Mouse (Mus musculus) brain, adult 2 months (tissue): ENCODE results near the gene Hnrnph3.

ENCODE experiments used
- DNase-seq: peaks from one replicate; pipeline ENCODE4 v3.0.0; 2011; ENCODE audit warnings: low read depth, low spot score

The Hnrnph3 gene

DNA sequence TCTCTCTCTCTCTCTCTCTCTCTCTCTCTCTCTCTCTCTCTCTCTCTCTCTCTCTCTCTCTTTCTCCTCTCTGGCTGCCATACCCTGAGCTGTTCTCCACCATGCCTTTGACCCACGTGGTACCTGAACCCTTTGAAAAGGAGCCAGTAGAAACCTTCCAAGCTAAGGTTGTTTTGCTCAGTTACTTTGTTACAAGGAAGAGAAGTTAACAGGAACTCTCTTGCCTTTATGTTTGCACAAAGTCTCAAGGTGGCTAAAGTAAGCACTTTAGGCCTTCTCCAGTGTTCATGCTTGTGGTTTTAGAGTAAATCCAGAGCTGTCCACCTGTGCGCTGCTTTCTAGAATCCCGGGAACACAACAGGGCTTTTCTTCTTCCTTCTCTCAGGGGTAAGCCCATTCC lies 8.2 kb upstream of the Hnrnph3 start:
- DNase-seq, result no peak

DNA sequence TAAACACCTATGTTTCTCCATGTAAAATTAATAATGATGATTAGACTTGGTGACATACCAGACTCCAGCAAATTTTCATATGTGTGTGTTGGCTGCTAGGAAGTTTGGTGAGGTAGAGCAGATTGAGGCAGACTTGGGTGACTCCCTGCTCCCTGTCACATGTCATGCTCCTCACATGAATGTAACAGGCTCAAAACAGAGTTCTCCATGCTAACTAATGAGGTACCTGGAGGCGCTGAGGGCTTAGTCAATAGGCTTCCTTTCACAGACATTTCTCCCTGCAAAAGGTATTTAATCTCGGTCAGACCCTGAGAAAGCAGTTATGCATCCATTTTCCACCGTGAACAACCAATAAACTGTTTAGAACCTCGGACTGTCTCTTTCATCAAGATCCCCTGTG lies 4.4 kb upstream of the Hnrnph3 start:
- DNase-seq, result no peak

DNA sequence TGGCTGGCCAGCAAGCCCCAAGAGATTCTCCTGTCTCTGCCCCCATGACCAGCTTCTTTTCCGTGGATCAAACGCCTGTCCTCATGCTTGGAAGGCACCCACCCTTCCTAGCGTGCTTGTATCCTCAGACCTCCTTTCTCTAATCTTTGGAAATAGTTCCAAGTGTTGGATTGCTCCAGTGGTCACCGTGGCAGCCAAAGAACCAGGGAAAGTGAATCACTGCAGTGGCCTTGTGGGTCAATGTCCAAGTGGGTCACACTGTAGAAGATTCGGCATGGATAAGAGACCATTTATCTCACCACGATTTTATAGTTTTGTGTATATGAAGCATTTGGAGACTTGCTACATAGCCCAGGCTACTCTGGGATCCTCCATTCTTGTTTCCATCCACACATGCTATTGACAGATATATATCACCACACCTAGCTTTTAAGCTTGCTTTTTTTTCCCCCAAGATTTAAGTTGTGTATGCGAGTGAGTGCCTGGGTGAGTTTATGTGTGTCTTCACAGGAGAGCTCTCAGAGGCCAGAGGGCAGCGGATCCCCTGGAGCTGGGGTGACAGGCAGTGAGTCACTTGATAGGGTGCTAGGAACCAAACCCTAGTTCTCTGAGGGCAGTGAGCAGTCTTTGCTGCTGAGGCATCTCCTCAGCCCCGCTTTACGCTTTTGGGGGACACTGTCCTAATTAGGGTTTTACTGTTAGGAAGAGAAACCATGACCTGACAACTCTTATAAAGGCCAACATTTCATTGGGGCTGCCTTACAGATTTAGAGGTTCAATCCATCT lies 3.6 kb upstream of the Hnrnph3 start:
- no peak for DNase-seq

DNA sequence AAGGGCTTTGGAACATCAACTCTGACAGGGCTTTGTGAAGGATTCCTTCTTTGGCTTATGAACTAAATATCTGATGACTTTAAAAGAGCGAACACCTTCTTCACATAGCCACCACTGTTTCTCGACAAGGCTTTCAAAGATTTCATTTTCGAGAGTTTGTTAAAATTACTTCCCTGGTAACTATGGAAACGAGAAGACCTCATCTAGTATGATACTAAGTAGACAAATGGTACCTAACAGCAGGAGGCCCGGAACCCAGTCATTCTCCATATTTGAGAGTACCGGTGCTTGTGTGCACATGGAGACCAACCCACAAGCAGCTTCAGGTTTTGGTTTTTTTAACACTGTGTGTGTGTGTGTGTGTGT lies 2.8 kb upstream of the Hnrnph3 start:
- peak; percentile 59 for DNase-seq

DNA sequence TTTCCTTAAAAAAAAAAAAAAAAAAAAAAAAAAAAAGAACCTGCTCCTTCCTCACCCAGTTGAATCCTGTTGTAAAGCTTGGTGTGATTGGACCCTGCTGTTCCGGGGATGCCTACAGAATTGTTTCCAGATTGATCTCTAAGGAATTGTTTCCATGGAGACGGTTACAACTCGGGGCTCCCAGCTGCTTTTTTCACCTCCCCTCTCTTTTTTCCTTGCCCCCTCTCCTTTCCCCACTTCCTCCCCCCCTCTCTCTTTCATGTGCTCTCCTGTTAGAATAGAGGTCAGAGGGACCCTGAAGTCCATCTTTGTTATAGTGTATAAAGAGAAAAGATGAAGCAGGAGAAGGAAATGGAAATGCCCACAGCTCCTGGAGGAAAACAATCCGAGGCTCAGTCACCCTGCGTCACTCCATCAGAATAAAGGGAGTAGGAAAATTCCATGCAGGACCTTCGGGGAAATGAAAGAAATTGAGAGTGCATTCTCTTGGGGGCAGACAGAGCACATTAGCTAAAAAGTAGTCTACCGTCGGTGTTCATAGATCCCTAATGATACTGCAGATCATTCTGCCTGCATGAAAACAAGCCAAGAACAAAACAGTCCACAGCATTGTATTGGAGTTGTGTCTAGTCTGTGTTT lies 2.3 kb upstream of the Hnrnph3 start:
- peak; percentile 74 for DNase-seq

DNA sequence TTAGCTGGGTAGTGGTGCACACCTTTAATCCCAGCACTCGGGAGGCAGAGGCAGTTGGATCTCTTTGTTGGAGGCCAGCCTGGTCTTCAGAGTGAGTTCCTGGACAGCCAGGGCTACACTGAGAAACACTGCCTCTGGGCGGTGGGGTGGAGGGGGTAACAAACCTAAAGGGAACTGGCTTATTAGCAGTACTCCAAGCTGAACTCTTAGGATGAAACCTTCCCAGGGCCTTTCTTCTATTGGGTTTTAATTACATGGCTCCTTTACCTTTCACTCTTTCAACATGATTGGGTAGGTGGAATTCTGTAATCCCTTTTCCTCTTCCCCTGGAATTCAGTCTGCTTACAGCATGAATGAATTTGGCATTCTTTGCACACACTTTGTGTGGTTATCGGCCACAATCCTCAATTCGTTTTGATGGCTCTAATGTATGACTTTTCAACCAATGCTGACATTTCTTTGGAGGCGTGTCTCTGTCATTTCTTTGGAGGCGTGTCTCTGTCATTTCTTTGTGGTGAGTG lies 1.5 kb upstream of the Hnrnph3 start:
- no peak for DNase-seq

DNA sequence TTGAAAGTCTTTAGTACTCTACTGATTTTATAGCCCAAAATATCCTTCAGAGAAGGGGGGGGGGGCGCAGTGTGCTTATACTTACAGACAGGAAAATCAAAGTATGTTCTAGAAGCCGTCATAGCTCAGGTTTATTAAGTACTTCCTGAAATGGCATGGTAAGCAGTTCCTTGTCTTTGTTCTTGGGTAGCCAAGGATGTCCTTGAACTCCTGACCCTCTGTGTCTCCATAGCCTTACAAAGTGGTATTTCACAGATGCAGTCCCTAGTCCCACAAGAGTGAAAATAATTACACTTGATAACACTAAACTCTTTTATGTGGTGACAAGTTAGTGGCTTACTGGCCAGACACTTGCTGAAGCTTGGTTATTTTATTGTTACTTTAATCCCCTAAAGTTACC lies 999 bp upstream of the Hnrnph3 start:
- no peak for DNase-seq

DNA sequence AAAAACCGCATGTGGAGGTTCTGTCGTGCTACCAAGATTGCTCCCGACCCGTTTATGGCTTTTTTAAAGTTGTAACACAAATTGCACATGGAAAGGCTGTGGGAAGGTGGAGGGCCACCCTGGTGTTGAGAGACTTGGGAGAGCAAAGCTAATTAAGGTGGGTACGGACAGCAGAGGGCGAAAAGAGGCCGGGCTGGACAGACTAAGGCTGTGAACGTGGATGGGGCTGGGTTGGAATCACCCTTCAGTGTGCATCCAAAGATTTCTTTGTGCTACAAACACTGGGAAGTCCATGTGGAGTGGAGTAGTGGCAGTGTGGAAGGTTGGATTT lies 528 bp upstream of the Hnrnph3 start:
- peak; percentile 88 for DNase-seq

DNA sequence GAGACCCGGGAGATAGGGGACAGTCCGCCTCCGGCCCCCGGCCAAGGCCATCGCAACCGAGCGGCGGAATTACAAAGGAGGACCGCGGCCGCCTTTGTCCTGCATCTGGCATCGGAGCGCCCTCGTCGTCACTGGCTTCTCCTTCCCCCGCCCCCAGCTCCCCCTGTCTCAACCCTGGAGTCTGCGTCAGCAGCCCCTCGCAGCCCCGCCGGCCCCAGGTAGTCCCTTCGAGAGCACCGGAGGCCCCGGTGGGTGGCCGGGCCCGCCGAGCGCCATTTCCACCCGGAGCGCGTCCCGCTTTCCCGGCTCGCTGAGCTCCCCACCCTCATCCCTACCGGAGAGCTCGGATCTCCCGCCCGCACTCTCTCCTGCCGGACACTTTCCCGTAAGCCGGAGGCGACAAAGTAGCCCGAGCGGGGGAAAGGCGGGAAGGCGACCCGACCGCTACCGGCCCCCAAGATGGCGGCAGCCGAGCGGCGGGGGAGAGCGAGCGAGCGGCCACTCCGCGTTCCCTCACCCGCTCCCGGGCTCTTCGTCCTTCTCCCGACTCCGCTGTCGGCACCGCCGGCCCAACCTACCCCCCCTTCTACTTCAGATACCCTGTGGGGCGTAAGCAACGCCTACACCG lies 782 bp downstream of the Hnrnph3 start:
- peak; percentile 72 for DNase-seq

DNA sequence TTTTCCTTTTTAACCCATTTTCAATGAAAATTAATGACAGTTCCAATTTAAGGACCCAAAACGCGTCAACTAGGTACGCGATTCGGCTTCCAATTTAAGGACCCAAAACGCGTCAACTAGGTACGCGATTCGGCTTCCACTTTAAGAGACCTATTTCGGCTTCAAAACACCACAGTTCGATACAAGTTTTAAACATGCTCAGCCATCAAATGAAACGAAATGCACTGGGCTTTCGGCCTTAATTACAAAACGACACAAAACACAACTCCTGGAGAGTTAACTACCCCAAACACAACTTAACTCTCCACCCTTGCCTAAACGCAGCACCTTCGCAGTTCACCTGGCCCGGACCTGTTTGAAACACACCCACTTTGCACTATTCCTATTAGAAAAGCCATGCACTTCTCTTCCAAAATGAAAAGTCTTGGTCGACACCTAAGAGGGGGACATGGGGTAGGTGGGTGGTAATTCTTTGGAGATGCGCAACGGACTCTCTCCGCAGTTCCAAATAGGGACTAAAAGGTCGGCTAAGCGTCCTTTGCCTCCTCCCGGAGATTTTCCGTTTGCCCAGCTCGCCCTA lies 1.4 kb downstream of the Hnrnph3 start:
- no peak for DNase-seq

DNA sequence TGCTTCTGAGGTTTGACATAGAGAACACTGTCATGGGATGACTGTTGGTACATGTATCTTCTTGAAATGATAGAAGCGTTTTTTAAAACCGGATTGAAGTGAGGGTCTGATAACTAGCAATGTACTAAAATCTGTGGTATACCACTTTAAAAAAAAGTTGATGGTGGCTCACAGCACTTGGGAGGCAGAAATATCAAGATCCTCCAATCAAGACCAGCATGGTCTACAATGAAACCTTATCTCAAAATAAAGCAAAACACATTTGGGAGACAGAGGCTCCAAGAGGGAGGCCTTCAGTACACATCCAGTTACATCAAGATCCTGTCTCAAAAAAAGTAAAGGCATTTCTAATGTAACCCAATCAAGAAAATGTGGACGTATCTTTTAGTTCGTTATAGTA lies 2.3 kb downstream of the Hnrnph3 start:
- no peak for DNase-seq

DNA sequence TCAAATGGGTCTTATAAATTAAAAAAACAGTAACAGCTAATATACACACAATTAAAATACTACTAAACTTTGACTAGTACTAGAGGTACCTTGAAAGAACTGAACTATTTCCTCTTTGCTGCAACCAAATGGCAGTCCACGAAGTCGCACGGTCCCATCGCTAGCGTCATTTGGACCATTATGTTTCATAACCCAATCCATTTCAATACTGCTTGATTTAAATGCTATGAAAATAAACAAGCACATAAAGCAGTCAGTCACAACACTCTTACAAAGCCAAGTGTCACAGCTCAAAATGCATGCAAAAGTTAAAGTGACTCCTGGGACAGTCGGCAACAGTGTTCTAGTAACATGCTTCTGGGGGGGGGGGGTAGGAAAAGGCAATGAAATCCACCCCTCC lies 4.7 kb downstream of the Hnrnph3 start:
- DNase-seq, result no peak

DNA sequence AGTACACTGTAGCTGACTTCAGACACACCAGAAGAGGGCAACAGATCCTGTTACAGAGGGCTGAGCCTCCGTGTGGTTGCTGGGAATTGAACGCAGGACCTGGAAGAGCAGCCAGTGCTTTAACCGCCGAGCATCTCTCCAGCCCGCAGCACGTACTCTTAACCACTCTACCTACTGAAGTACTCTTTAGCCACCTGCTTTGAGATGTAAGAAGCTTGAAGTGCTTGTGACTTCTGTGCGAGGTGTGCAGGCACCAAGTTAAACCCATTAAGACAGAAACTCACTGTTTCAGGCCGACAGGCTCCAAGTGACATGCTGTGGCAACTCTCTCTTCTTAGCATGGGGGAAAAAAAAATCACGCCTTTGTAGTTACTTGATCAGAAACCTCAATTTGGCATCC lies 9.8 kb downstream of the Hnrnph3 start:
- DNase-seq, result no peak

DNA sequence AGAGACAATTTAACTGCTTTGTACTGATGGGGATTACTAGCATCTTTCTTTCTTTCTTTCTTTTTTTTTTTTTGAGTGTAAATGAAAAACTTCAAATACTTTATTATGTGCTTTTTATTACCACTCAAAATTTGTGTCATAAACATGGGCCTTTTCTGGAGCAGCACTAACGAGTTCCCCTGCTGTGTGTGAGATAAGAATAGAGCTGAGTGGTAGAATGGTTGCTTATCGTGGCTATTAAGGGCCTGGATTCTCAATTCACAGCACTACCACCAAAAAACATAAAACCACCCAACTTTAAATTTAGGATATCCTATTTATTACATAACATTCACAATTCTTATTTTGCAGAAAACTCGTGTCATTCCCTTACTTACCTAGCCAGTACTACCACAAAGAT lies 10.5 kb downstream of the Hnrnph3 start:
- DNase-seq, result no peak

DNA sequence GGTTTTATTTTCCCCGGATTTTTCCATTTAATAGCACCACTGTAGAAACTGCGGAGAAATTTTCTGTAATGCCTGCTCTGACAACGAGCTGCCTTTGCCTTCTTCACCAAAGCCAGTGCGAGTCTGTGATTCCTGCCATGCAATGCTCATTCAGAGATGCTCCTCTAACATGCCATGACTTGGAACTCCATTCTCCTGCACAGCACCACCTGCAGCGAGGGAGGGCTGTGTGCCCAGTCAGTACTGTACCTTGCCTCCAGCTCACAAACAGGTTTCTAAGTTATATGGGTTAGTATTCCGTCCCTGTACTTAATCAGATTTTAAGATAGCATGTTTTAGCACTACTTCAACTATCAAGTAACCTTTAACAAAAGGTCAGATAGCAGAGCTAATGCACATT lies 12.5 kb downstream of the Hnrnph3 start:
- DNase-seq, result peak; percentile 63

DNA sequence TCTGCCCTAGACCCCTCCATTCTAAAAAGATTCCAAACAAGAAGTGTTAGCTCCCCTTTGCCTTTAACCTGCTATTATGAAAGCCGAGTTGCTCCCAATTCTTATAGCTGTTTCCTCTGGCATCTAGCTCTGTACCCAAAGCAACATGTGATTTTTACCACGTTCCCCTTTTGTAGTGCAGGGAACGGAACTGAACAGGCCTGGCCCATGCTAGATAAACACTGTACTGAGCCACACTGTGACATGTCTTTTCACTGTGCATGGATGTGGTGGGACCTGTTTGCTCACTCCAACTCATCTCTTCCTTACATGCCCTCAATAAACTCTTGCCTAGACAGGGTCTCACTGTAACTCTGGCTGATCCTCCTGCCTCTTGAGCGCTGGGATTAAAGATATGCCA lies 13.7 kb downstream of the Hnrnph3 start:
- DNase-seq, result no peak

DNA sequence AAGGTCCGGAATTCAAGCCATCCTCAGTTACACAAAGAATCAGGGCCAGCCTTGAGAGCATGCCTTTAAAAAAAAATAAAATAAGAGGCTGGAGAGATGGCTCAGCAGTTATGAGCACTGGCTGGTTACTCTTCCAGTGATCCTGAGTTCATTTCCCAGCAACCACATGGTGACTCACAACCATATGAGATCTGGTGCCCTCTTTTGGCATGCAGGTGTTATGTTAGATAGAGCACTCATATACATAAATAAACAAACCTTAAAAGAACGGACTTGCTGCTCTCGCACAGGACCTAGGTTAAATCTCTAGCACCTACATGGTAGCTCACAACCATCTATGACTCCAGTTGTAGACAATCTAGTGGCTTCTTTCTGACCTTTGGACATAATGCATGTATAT lies 15.8 kb downstream of the Hnrnph3 start:
- peak; percentile 43 for DNase-seq

DNA sequence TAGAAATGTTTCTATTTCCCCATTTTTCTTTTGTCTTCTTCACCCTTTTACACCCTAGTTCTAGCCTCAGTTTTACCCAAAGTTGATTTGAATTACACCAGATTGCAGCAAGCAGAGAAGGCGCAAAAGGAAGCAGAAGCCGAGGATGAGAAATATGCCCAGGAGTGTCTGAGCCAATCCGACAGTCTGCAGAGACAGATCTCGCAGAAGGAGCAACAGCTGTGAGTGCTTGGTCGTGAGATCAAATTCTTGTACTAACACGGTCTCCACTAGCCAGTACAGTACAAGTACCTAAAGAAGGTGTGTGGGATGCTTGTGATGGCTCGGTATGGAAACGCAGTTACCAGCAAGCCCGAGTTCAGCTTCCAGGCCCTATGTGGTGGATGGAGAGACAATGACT lies 19.5 kb downstream of the Hnrnph3 start:
- DNase-seq, result peak; percentile 54

DNA sequence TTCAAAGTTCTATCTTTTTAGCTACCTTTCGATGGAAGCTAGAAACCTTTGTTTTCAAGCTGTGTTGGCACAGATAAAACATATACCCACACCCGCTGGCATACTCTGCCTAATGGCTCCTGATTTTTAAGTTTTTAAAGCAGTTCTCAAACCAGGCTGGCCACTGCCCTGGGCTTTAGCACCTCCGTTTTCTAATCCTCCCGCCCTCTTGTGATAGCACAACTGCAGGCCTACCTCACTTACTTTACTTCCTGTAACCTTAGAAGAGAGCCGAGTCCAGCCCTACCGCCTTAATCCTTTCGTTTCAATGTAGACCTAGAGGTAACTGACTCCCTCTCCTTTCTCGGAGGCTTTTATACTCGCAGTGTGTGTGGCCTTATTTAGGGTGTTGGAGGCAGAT lies 20.8 kb downstream of the Hnrnph3 start:
- no peak for DNase-seq

DNA sequence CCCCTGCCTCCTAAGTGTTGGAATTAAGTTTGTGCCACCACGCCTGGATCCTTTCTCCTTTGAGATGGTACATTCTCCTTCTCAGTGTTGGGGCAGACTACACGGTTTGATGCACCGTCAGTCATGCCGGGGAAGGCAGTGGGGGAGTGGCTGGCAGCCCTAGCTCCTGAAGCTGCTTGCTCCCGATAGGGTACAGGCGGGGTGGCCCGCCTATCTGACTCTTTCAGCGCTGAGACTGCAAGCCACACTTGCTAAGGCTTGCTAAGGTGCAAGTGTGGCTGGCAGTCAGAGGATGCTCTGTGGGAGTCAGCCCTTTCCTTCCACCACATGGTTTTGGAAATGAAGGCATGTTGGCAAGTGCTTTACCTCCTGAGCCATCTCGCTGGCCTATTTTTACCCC lies 23.4 kb downstream of the Hnrnph3 start:
- peak; percentile 74 for DNase-seq

DNA sequence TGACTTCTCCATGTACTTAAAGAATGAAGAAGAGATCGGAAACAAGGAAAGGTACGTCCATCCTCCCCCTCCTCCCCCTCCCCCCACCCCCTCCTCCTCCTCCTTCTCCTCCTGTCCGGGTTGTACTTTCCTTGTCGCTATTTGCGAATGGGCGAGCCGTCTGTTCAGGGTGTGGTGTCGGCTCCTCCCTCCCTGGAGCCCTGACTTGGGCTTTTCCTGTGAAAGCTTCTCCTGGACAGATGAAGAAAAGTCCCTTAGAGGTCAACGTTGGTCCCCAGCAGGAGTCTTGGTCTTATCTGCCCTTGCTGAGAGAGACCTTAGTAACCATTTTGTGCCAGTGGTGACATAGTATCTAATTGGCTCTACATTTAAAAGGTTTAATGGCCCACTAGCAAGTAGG lies 30.0 kb downstream of the Hnrnph3 start:
- DNase-seq, result no peak

DNA sequence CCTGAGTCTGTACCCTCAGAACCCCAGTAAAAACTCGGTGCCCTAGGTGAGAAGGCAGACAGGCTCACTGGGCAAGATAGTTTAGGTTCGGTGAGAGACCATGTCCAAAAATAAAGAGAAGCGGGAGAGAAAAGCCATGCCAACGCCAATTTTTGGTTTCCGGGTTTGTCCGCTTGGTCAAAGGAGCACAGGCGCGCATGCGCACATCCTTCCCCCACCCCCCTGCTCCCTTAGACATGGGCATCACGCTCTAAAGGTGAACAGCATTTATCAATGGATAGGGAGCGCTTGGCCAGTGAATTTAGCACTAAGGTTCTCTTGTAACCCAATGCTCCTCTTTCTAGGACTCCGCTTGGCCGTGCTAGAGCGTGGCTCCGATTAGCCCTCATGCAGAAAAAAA lies 33.4 kb downstream of the Hnrnph3 start:
- no peak for DNase-seq

DNA sequence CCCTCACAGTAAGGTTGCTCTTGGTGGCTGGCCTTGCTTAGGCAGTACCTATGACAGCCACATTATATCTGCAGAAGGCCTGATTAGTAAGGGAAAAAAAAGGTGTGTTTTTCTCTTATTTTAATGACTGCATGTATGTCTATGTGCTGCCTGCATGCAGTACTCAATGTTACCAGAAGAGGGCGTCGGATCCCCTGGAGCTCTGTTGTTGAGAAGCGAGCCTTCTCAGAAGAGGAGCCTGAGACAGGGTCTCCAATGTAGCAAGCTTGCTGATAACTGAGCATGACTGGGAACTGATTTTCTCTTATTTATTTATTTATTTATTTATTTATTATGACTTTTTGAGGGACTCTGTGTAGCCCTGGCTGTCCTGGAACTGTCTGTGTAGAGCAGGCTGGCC lies 36.7 kb downstream of the Hnrnph3 start:
- DNase-seq, result peak; percentile 40
